ENCODE assay signal across 8 mouse cellular contexts in genomic region chr8:70172043-70172681, GRCm38 (mm10). TPM values are rescaled to one million over a fixed set of nuclear protein-coding genes. Genes with fewer than 3 reads are reported as not detected.
A peak's percentile ranks its signal among the peaks of the same experiment; 100 is the strongest.
DNase-seq lines count a peak whose midpoint lies in the region; ATAC-seq lines count a peak whose summit lies in the region.

Gene Tmem161a (plus strand): TSS chr8:70172356.

- peak; percentile 94 to 97 for DNase-seq in adrenal gland, adult (ENCODE audit: inconsistent age in 2 of 2, low spot score in 1 of 2)
- peak; percentile 97 for DNase-seq in embryo, embryonic 10.5 days (ENCODE audit: low spot score)
- peak; percentile 90 for DNase-seq in gastrocnemius, postnatal 14 days
- peak; percentile 93 to 94 for DNase-seq in left cerebral cortex, postnatal 10 days (ENCODE audit: extremely low spot score in 1 of 2, low spot score in 2 of 2)
- peak; percentile 90 for DNase-seq in right cerebral cortex, postnatal 25 days
- DNase-seq in urinary bladder, postnatal 4 days (ENCODE audit: low spot score in 2 of 2), result peak; percentile 85 to 91

- ATAC-seq in inflammation-experienced regulatory T-cells, adult 6 months, result peak; percentile 99
- ATAC-seq in megakaryocyte-erythroid progenitor cell, adult 5-6 weeks (replicated peaks; ENCODE audit: low FRiP score, low TSS enrichment, poor library complexity, severe bottlenecking), result peak; percentile 98

- intact Hi-C loops in gastrocnemius, postnatal 14 days (cut with DNase I; ENCODE audit: low total_unique reads), result no loop called here
- intact Hi-C loops in left cerebral cortex, postnatal 10 days (cut with DNase I), result no loop called here

RNA-seq across cellular contexts. Expression of gene Tmem161a, which starts in this region (rescaled TPM):
- 10 to 100 TPM; 76.0 to 78.1 TPM for total RNA-seq in gastrocnemius, postnatal 14 days (2021)
- 10 to 100 TPM; 20.8 to 30.3 (median 23.3) TPM for polyA plus RNA-seq in inflammation-experienced regulatory T-cells, adult 6 months (2017; shearing (Covaris generic))
- total RNA-seq in left cerebral cortex, postnatal 10 days (2021), result 10 to 100 TPM; 49.0 to 55.7 TPM
- total RNA-seq in megakaryocyte-erythroid progenitor cell, adult 5-6 weeks (2014; fragmentation: Nextera tagmentation), result 40.0 and 40.9 TPM in 2 replicates
- total RNA-seq in megakaryocyte-erythroid progenitor cell, adult 5-6 weeks (2017), result 12.2 and 18.0 TPM in 2 replicates

Comparison
In these comparisons a context has a peak if more than half of its experiments do, and no peak if none do; other contexts are left out.
1. Peak in every context shown above with its lines: DNase-seq and ATAC-seq.